ENCODE assay signal across 12 mouse cellular contexts in genomic region chr10:70648831-70649230, GRCm38 (mm10). TPM values are rescaled to one million over a fixed set of nuclear protein-coding genes. Genes with fewer than 3 reads are reported as not detected.
DNase-seq lines count a peak whose midpoint lies in the region; ATAC-seq and TF ChIP-seq lines count a peak whose summit lies in the region.
"Had no signal": no experiment of that assay in that cellular context is flagged by ENCODE, and none has a peak within 500 bp of the region (broad histone marks: within the 10 kb centered on the region; RNA-seq: fewer than 3 reads in every experiment).

No protein-coding gene starts in this region.

- H3K9ac ChIP-seq in lung, postnatal 0 days (replicated peaks; ENCODE audit: low read depth), result no peak overlapping the region
- H3K9ac ChIP-seq: embryonic facial prominence, embryonic 13.5 days; liver, embryonic 14.5 days had no signal

- no peak overlapping the region for H3K4me2 ChIP-seq in lung, postnatal 0 days (replicated peaks; ENCODE audit: low read depth, low read length)
- H3K4me2 ChIP-seq: embryonic facial prominence, embryonic 13.5 days had no signal

- DNase-seq in heart, adult 11 months, result peak; percentile 88
- no peak for DNase-seq in heart, postnatal 14 days
- peak; percentile 1 for DNase-seq in lung, postnatal 14 days
- DNase-seq in lung, postnatal 0 days (ENCODE audit: low spot score), result no peak
- DNase-seq in left cerebral cortex, postnatal 10 days (ENCODE audit: extremely low spot score in 1 of 2, low spot score in 2 of 2), result peak; percentile 34 to 51
- DNase-seq in ovary, adult 18-20 months (ENCODE audit: low spot score), result no peak
- no peak for DNase-seq in natural killer cell, adult 2 months (ENCODE audit: low spot score in 2 of 2)
- DNase-seq: midbrain, embryonic 14.5 days had no signal

- intact Hi-C loops in heart, postnatal 14 days (cut with DNase I), result no loop called here
- intact Hi-C loops in left cerebral cortex, postnatal 10 days (cut with DNase I), result no loop called here

- ATAC-seq in lung, postnatal 0 days, result no peak

- H3K4me3 ChIP-seq in lung, postnatal 0 days (ENCODE audit: low read depth, low read length), result no peak overlapping the region
- H3K4me3 ChIP-seq in cortical plate, adult 2 months (ENCODE audit: insufficient read depth, low read length), result no peak overlapping the region
- H3K4me3 ChIP-seq: embryonic facial prominence, embryonic 13.5 days had no signal

- no peaks in the 10 kb centered on the region for H3K4me1 ChIP-seq in lung, postnatal 0 days (ENCODE audit: insufficient read depth, low read depth, low read length)
- peaks cover 1% of the 10 kb centered on the region; the same call in 1 of the 2 replicates for H3K4me1 ChIP-seq in cortical plate, adult 2 months (ENCODE audit: control insufficient read depth, insufficient read depth, low read length)
- H3K4me1 ChIP-seq: embryonic facial prominence, embryonic 13.5 days had no signal

- no peaks in the 10 kb centered on the region for H3K27me3 ChIP-seq in lung, postnatal 0 days (replicated peaks; ENCODE audit: insufficient read depth, low read length)

- no peak for TF ChIP-seq CTCF in lung, postnatal 0 days (IDR thresholded peaks at IDR 0.05)
- TF ChIP-seq CTCF in cortical plate, adult 2 months (IDR thresholded peaks at IDR 0.05; ENCODE audit: extremely low read depth, insufficient read depth, low read length), result no peak

- TF ChIP-seq EP300 in lung, postnatal 0 days (IDR thresholded peaks at IDR 0.05), result no peak

- TF ChIP-seq POLR2A in cortical plate, adult 2 months (IDR thresholded peaks at IDR 0.05; ENCODE audit: extremely low read depth, insufficient read depth, low read length), result no peak

- H3K27ac ChIP-seq in lung, postnatal 0 days (ENCODE audit: low read length), result no peak overlapping the region
- peak overlapping the region; percentile 79 for H3K27ac ChIP-seq in cortical plate, adult 2 months (ENCODE audit: insufficient read depth, low read length)
- H3K27ac ChIP-seq: embryonic facial prominence, embryonic 13.5 days; liver, embryonic 14.5 days had no signal

- no peaks in the 10 kb centered on the region for H3K9me3 ChIP-seq in lung, postnatal 0 days (ENCODE audit: low read length)
- H3K9me3 ChIP-seq: embryonic facial prominence, embryonic 13.5 days had no signal

- WGBS in lung, postnatal 0 days, result 56% methylated on average over 5 of the region's 5 CpGs

- H3K36me3 ChIP-seq in lung, postnatal 0 days (ENCODE audit: insufficient read depth, low read length), result no peaks in the 10 kb centered on the region
- H3K36me3 ChIP-seq: embryonic facial prominence, embryonic 13.5 days had no signal

RNA-seq across cellular contexts. Expression of gene Phyhipl, which starts 6.9 kb away (rescaled TPM):
- total RNA-seq in heart, postnatal 14 days (2021), result not detected
- polyA plus RNA-seq in lung, postnatal 0 days (2015; fragmentation: Nextera tagmentation; extraction: Ambion mirVana), result 0.49 and 0.75 TPM in 2 replicates
- 187 and 188 TPM in 2 replicates for polyA plus RNA-seq in cortical plate, adult 2 months (2012; rRNA removed)
- 100 to 1,000 TPM; 209 to 221 TPM for total RNA-seq in left cerebral cortex, postnatal 10 days (2021)
- polyA plus RNA-seq: small intestine, adult 2 months had no signal

Comparison
In these comparisons a context has a peak if more than half of its experiments do, and no peak if none do; other contexts are left out.
1. DNase-seq: peak in heart, adult 11 months (single experiment), lung, postnatal 14 days (single experiment) and left cerebral cortex, postnatal 10 days (2 of 2); none in heart, postnatal 14 days (0 of 2), lung, postnatal 0 days (single experiment), ovary, adult 18-20 months (single experiment) and natural killer cell, adult 2 months (0 of 2).
2. RNA of gene Phyhipl, which starts 6.9 kb away (total RNA-seq): 209 to 221 TPM in left cerebral cortex, postnatal 10 days; not detected in heart, postnatal 14 days; every median in the first group is over 100 times any median in the second.